9 mouse cellular contexts compared by ENCODE assay signal in the genomic region with DNA sequence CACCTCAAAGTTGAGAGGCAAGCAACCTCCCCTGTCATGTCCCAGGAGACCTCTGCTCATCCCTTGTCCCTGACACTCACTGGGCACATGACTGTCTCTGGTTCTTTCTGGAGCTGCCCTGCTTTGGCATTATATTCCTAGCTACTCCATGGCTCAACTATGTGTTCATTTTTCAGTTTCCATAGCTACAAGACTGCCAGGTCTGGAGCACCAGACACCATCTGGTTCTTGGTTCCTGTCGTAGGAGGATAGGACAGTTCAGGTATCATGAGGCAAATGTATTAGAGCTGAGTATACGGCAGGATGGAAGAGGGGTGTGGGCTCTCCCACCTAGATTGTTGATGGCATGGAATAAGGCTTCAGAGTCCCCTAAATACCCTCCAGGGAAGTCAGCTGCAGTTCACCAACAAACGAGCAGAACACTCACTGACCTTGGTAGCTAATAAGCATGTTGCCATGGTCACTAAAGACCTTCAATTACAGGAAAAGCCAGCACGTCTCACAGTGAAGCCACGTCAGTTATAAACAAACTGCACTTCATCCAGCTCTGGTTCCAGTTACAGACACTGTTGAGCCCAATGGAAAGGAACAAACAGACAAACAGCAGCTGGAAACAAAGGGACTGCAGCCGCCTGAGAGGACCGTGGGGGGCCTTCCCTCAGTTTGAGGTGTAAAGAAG.
DNase-seq lines count a peak whose midpoint lies in the region; ATAC-seq lines count a peak whose summit lies in the region.
"Had no signal": no experiment of that assay in that cellular context is flagged by ENCODE, and none has a peak within 500 bp of the region (broad histone marks: within the 10 kb centered on the region; RNA-seq: fewer than 3 reads in every experiment).

No protein-coding gene starts in this region.

- no peaks in the 10 kb centered on the region for H3K36me3 ChIP-seq in heart, embryonic 10.5 days
- no peaks in the 10 kb centered on the region for H3K36me3 ChIP-seq in forebrain, embryonic 15.5 days
- no peaks in the 10 kb centered on the region for H3K36me3 ChIP-seq in midbrain, embryonic 15.5 days (replicated peaks)

- H3K9ac ChIP-seq in forebrain, embryonic 15.5 days (replicated peaks) = no peak overlapping the region
- H3K9ac ChIP-seq in midbrain, embryonic 15.5 days = no peak overlapping the region

- no peaks in the 10 kb centered on the region for H3K9me3 ChIP-seq in heart, embryonic 10.5 days
- no peaks in the 10 kb centered on the region for H3K9me3 ChIP-seq in forebrain, embryonic 15.5 days
- no peaks in the 10 kb centered on the region for H3K9me3 ChIP-seq in midbrain, embryonic 15.5 days

- H3K27me3 ChIP-seq in heart, embryonic 10.5 days (ENCODE audit: insufficient read depth, poor library complexity, severe bottlenecking) = no peaks in the 10 kb centered on the region
- H3K27me3 ChIP-seq in forebrain, embryonic 15.5 days = no peaks in the 10 kb centered on the region
- H3K27me3 ChIP-seq in midbrain, embryonic 15.5 days (replicated peaks) = no peaks in the 10 kb centered on the region

- H3K27ac ChIP-seq in heart, embryonic 10.5 days = no peak overlapping the region
- H3K27ac ChIP-seq in forebrain, embryonic 15.5 days (replicated peaks) = peak overlapping the region; percentile 51
- peak overlapping the region; percentile 58 for H3K27ac ChIP-seq in midbrain, embryonic 15.5 days

- DNase-seq in heart, embryonic 10.5 days (ENCODE audit: low spot score) = peak; percentile 47
- no peak for DNase-seq in heart, postnatal 4 days
- DNase-seq in R1 (ENCODE audit: low read depth, low spot score) (peak; percentile 93), adipocyte (ENCODE audit: low spot score) (no peak)
- DNase-seq in kidney, postnatal 14 days = no peak
- DNase-seq: gastrocnemius, postnatal 36 days had no signal

- no peak overlapping the region for H3K4me3 ChIP-seq in heart, embryonic 10.5 days
- no peak overlapping the region for H3K4me3 ChIP-seq in forebrain, embryonic 15.5 days
- no peak overlapping the region for H3K4me3 ChIP-seq in midbrain, embryonic 15.5 days

- WGBS in heart, embryonic 10.5 days = 27% methylated on average over 7 of the region's 7 CpGs
- WGBS in forebrain, embryonic 15.5 days = 9% methylated on average over 7 of the region's 7 CpGs
- 17% methylated on average over 7 of the region's 7 CpGs for WGBS in midbrain, embryonic 15.5 days

- ATAC-seq in forebrain, embryonic 15.5 days (replicated peaks) = peak; percentile 70
- peak; percentile 71 for ATAC-seq in midbrain, embryonic 15.5 days (replicated peaks)
- no peak for ATAC-seq in megakaryocyte, adult 5-6 weeks (ENCODE audit: poor library complexity, severe bottlenecking)

- no peaks in the 10 kb centered on the region for H3K4me1 ChIP-seq in heart, embryonic 10.5 days
- H3K4me1 ChIP-seq in forebrain, embryonic 15.5 days = peaks cover 10% of the 10 kb centered on the region; the same call in 1 of the 2 replicates
- H3K4me1 ChIP-seq in midbrain, embryonic 15.5 days = peaks cover 11% of the 10 kb centered on the region

- H3K4me2 ChIP-seq in forebrain, embryonic 15.5 days (replicated peaks) = no peak overlapping the region
- no peak overlapping the region for H3K4me2 ChIP-seq in midbrain, embryonic 15.5 days

Comparison
In these comparisons a context has a peak if more than half of its experiments do, and no peak if none do; other contexts are left out.
1. DNase-seq: peak in heart, embryonic 10.5 days (single experiment) and R1 (single experiment); none in heart, postnatal 4 days (single experiment), adipocyte (single experiment) and kidney, postnatal 14 days (single experiment).